Comparison of ENCODE assay signal across 19 mouse cellular contexts in the genomic region with DNA sequence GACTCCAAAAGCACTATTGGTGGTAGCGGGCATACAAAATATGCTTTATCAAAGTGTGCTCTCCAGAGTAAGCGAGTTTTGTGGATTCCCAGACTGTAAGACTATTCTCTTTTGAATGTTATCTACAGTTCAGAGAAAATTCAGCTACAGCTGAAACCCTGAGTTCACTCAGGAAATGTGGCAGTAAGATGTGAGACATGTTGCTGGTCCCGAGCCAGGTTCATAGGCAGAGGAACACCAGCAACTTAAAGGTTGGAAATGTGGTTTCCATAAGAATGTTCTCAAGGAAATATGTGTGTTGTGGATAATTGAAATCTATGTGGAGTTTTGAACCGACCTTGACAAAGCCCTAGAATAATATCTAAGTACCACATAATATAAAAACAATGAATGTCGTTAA.
A peak's percentile ranks its signal among the peaks of the same experiment; 100 is the strongest.
DNase-seq lines count a peak whose midpoint lies in the region; ATAC-seq and TF ChIP-seq lines count a peak whose summit lies in the region.
"Had no signal": no experiment of that assay in that cellular context is flagged by ENCODE, and none has a peak within 500 bp of the region (broad histone marks: within the 10 kb centered on the region; RNA-seq: fewer than 3 reads in every experiment).

No protein-coding gene starts in this region.

- peak; percentile 51 for DNase-seq in cerebellum, postnatal 14 days
- no peak for DNase-seq in cerebellum, adult 18-20 months
- DNase-seq in heart, adult 18-20 months: no peak
- peak; percentile 69 for DNase-seq in lung, embryonic 14.5 days
- no peak for DNase-seq in lung, postnatal 0 days (ENCODE audit: low spot score)
- DNase-seq in layer of hippocampus, postnatal 36 days: no peak
- DNase-seq: adrenal gland, adult 2 months; adrenal gland, postnatal 25 days; cerebellum, adult 11-12 months; forebrain, postnatal 0 days; gastrocnemius, adult 2 months; gastrocnemius, postnatal 25 days; heart, adult 2 months; kidney, adult 2 months had no signal

- H3K4me2 ChIP-seq in heart, embryonic 13.5 days: no peak overlapping the region
- no peak overlapping the region for H3K4me2 ChIP-seq in lung, embryonic 14.5 days
- H3K4me2 ChIP-seq in lung, postnatal 0 days (replicated peaks; ENCODE audit: low read depth, low read length): no peak overlapping the region
- H3K4me2 ChIP-seq: heart, embryonic 11.5 days; hindbrain, embryonic 15.5 days had no signal

- H3K9ac ChIP-seq in heart, embryonic 13.5 days: no peak overlapping the region
- no peak overlapping the region for H3K9ac ChIP-seq in lung, embryonic 14.5 days
- no peak overlapping the region for H3K9ac ChIP-seq in lung, postnatal 0 days (replicated peaks; ENCODE audit: low read depth)
- H3K9ac ChIP-seq: forebrain, postnatal 0 days; hindbrain, embryonic 15.5 days had no signal

- TF ChIP-seq EP300 in lung, postnatal 0 days (IDR thresholded peaks at IDR 0.05): no peak

- peak overlapping the region; percentile 22 for H3K27ac ChIP-seq in heart, embryonic 13.5 days (replicated peaks)
- no peak overlapping the region for H3K27ac ChIP-seq in lung, embryonic 14.5 days (ENCODE audit: low read depth)
- H3K27ac ChIP-seq in lung, postnatal 0 days (ENCODE audit: low read length): no peak overlapping the region
- H3K27ac ChIP-seq: gastrocnemius, adult 2 months; heart, adult 2 months; hindbrain, embryonic 15.5 days had no signal

- H3K4me1 ChIP-seq in heart, embryonic 13.5 days: no peaks in the 10 kb centered on the region; the same call in 1 of the 2 replicates
- H3K4me1 ChIP-seq in lung, embryonic 14.5 days (ENCODE audit: insufficient read depth): no peaks in the 10 kb centered on the region
- no peaks in the 10 kb centered on the region for H3K4me1 ChIP-seq in lung, postnatal 0 days (ENCODE audit: insufficient read depth, low read depth, low read length)
- H3K4me1 ChIP-seq: hindbrain, embryonic 15.5 days had no signal

- no peak for ATAC-seq in heart, embryonic 13.5 days (ENCODE audit: extremely low read depth, insufficient number of reproducible peaks, low FRiP score, low TSS enrichment)
- peak; percentile 48 for ATAC-seq in lung, embryonic 14.5 days (ENCODE audit: insufficient read depth)
- no peak for ATAC-seq in lung, postnatal 0 days
- ATAC-seq: forebrain, postnatal 0 days; intestine, embryonic 16.5 days had no signal

- no peak overlapping the region for H3K4me3 ChIP-seq in heart, embryonic 13.5 days
- H3K4me3 ChIP-seq in lung, embryonic 14.5 days (ENCODE audit: low read depth, low read length): no peak overlapping the region
- no peak overlapping the region for H3K4me3 ChIP-seq in lung, postnatal 0 days (ENCODE audit: low read depth, low read length)
- H3K4me3 ChIP-seq: gastrocnemius, adult 2 months; heart, adult 2 months; hindbrain, embryonic 15.5 days had no signal

- H3K36me3 ChIP-seq in heart, embryonic 13.5 days: no peaks in the 10 kb centered on the region
- no peaks in the 10 kb centered on the region for H3K36me3 ChIP-seq in lung, embryonic 14.5 days (ENCODE audit: insufficient read depth)
- no peaks in the 10 kb centered on the region for H3K36me3 ChIP-seq in lung, postnatal 0 days (ENCODE audit: insufficient read depth, low read length)
- H3K36me3 ChIP-seq: hindbrain, embryonic 15.5 days had no signal

- no peaks in the 10 kb centered on the region for H3K9me3 ChIP-seq in heart, embryonic 13.5 days
- H3K9me3 ChIP-seq in lung, embryonic 14.5 days (ENCODE audit: low read depth, low read length): no peaks in the 10 kb centered on the region
- H3K9me3 ChIP-seq in lung, postnatal 0 days (ENCODE audit: low read length): no peaks in the 10 kb centered on the region
- H3K9me3 ChIP-seq: hindbrain, embryonic 15.5 days had no signal

- H3K27me3 ChIP-seq in heart, embryonic 13.5 days (replicated peaks): no peaks in the 10 kb centered on the region
- H3K27me3 ChIP-seq in lung, embryonic 14.5 days (ENCODE audit: insufficient read depth, low read length): no peaks in the 10 kb centered on the region
- no peaks in the 10 kb centered on the region for H3K27me3 ChIP-seq in lung, postnatal 0 days (replicated peaks; ENCODE audit: insufficient read depth, low read length)
- H3K27me3 ChIP-seq: CH12.LX; hindbrain, embryonic 15.5 days had no signal

- 48% methylated on average over 5 of the region's 5 CpGs for WGBS in heart, embryonic 13.5 days
- WGBS in lung, embryonic 14.5 days: 37% methylated on average over 5 of the region's 5 CpGs
- 55% methylated on average over 5 of the region's 5 CpGs for WGBS in lung, postnatal 0 days

- TF ChIP-seq CTCF in lung, embryonic 14.5 days (IDR thresholded peaks at IDR 0.05; ENCODE audit: low read depth): no peak
- TF ChIP-seq CTCF in lung, postnatal 0 days (IDR thresholded peaks at IDR 0.05): no peak

Comparison
In these comparisons a context has a peak if more than half of its experiments do, and no peak if none do; other contexts are left out.
1. DNase-seq: peak in cerebellum, postnatal 14 days (2 of 2) and lung, embryonic 14.5 days (single experiment); none in cerebellum, adult 18-20 months (0 of 2), heart, adult 18-20 months (0 of 2), lung, postnatal 0 days (single experiment) and layer of hippocampus, postnatal 36 days (0 of 2).